Mouse (Mus musculus) embryonic facial prominence, embryonic 12.5 days (tissue): ENCODE data around the gene Slc10a6. TPM values are rescaled to one million over a fixed set of nuclear protein-coding genes. Genes with fewer than 3 reads are reported as not detected.

Experiments used
- ATAC-seq: fragments of 200-750 bp; cut with Nextera tagmentation; 2 replicates; pipeline ENCODE4 v1.8.0; 2017; ENCODE audit not compliant: insufficient number of reproducible peaks, insufficient read depth, low FRiP score, low TSS enrichment
- H3K27ac ChIP-seq: fragments of 300-500 bp; sonication (generic); 2 replicates; pipeline ENCODE4 v1.5.1; 2016; ENCODE audit warnings: mild to moderate bottlenecking
- H3K27me3 ChIP-seq: fragments of 300-500 bp; sonication (generic); 2 replicates; pipeline ENCODE4 v1.6.1; 2016; ENCODE audit warnings: mild to moderate bottlenecking, moderate library complexity
- H3K36me3 ChIP-seq: fragments of 300-500 bp; sonication (generic); 2 replicates; pipeline ENCODE4 v1.6.1; 2016; ENCODE audit warnings: mild to moderate bottlenecking
- H3K4me1 ChIP-seq: fragments of 300-500 bp; sonication (generic); 2 replicates; pipeline ENCODE4 v1.6.1; 2016
- H3K4me2 ChIP-seq: fragments of 300-500 bp; sonication (generic); replicated peaks from 2 replicates; pipeline ENCODE4 v1.6.1; 2016; ENCODE audit warnings: mild to moderate bottlenecking, moderate library complexity
- H3K4me3 ChIP-seq: fragments of 300-500 bp; sonication (generic); 2 replicates; pipeline ENCODE4 v1.5.1; 2016; ENCODE audit warnings: mild to moderate bottlenecking
- H3K9ac ChIP-seq: fragments of 300-500 bp; sonication (generic); 2 replicates; pipeline ENCODE4 v1.6.1; 2016; ENCODE audit warnings: mild to moderate bottlenecking, moderate library complexity
- H3K9me3 ChIP-seq: fragments of 300-500 bp; sonication (generic); 2 replicates; pipeline ENCODE4 v1.6.1; 2016; ENCODE audit warnings: mild to moderate bottlenecking, moderate library complexity
- WGBS: fragments of 180-500 bp; shearing (Covaris S2); methylation state at CpG from one replicate; pipeline ENCODE4 v1.1.7; 2016; 5-methylcytosine and 5-hydroxymethylcytosine counted together
- polyA plus RNA-seq: library from polyadenylated mRNA; unstranded; fragments of >200 nt; fragmentation: Nextera tagmentation; extraction: Ambion mirVana; gene quantifications from 2 replicates; pipeline ENCODE4 v1.2.1, GENCODE M21; 2016

Slc10a6 gene
- polyA plus RNA-seq, 1 experiment from 2014 or later: 0.14 TPM

- no peak overlapping the region for H3K4me3 ChIP-seq
- H3K36me3 ChIP-seq: peaks cover 14% of the 10 kb centered on the region; the same call in 1 of the 2 replicates
- no peak overlapping the region for H3K4me2 ChIP-seq
- ATAC-seq: no peak
- H3K27me3 ChIP-seq: no peaks in the 10 kb centered on the region
- 0 out of 2 replicates have a peak, but pooled peaks cover 6% of the 10 kb centered on the region for H3K4me1 ChIP-seq
- 0 out of 2 replicates have a peak overlapping the region, but pooled peaks have one; percentile 3 for H3K27ac ChIP-seq
- H3K9ac ChIP-seq: no peak overlapping the region
- no peaks in the 10 kb centered on the region for H3K9me3 ChIP-seq
- WGBS: 81% methylated on average over 13 of the region's 13 CpGs
Measured at GRCm38 (mm10) chr5:103595394-103596226, 33.6 kb downstream of the Slc10a6 start.

GRCm38 (mm10) chr5:103593575-103593974, 35.6 kb downstream of the Slc10a6 start:
- H3K9me3 ChIP-seq: no peaks in the 10 kb centered on the region
- WGBS: 84% methylated on average over 9 of the region's 9 CpGs
- H3K27ac ChIP-seq: no peak overlapping the region
- no peak overlapping the region for H3K4me2 ChIP-seq
- no peak overlapping the region for H3K9ac ChIP-seq
- H3K27me3 ChIP-seq: no peaks in the 10 kb centered on the region
- no peak for ATAC-seq
- H3K4me3 ChIP-seq: no peak overlapping the region
- H3K4me1 ChIP-seq: no peaks in the 10 kb centered on the region
- peaks cover 13% of the 10 kb centered on the region; the same call in 1 of the 2 replicates for H3K36me3 ChIP-seq

GRCm38 (mm10) chr5:103592706-103593105, 36.5 kb downstream of the Slc10a6 start:
- Histone ChIP-seq H3K4me3 (no peak overlapping the region), H3K36me3 (peaks cover 10% of the 10 kb centered on the region; the same call in 1 of the 2 replicates), H3K9ac (no peak overlapping the region), H3K9me3 (no peaks in the 10 kb centered on the region), H3K4me1 (no peaks in the 10 kb centered on the region), H3K27ac (no peak overlapping the region), H3K4me2 (no peak overlapping the region), H3K27me3 (no peaks in the 10 kb centered on the region)
- ATAC-seq: no peak
- WGBS: 83% methylated on average over 8 of the region's 8 CpGs

- Histone ChIP-seq H3K36me3 (peaks cover 15% of the 10 kb centered on the region; the same call in 1 of the 2 replicates), H3K4me1 (no peaks in the 10 kb centered on the region), H3K4me2 (no peak overlapping the region), H3K27ac (no peak overlapping the region), H3K4me3 (no peak overlapping the region), H3K9me3 (no peaks in the 10 kb centered on the region), H3K9ac (no peak overlapping the region), H3K27me3 (no peaks in the 10 kb centered on the region)
- no peak for ATAC-seq
- WGBS: 84% methylated on average over 7 of the region's 7 CpGs
Measured at GRCm38 (mm10) chr5:103591846-103592245, 37.4 kb downstream of the Slc10a6 start.

- Histone ChIP-seq H3K4me3 (no peak overlapping the region), H3K36me3 (peaks cover 16% of the 10 kb centered on the region; the same call in 1 of the 2 replicates), H3K4me2 (no peak overlapping the region), H3K9ac (no peak overlapping the region), H3K27me3 (no peaks in the 10 kb centered on the region), H3K4me1 (no peaks in the 10 kb centered on the region), H3K9me3 (no peaks in the 10 kb centered on the region), H3K27ac (no peak overlapping the region)
- no peak for ATAC-seq
- WGBS: 80% methylated on average over 7 of the region's 7 CpGs
Measured at GRCm38 (mm10) chr5:103587219-103587618, 42.0 kb downstream of the Slc10a6 start.

- peaks cover 16% of the 10 kb centered on the region for H3K36me3 ChIP-seq
- ATAC-seq: no peak
- no peak overlapping the region for H3K27ac ChIP-seq
- WGBS: 77% methylated on average over 11 of the region's 11 CpGs
- no peaks in the 10 kb centered on the region for H3K4me1 ChIP-seq
- no peak overlapping the region for H3K4me3 ChIP-seq
- no peaks in the 10 kb centered on the region for H3K27me3 ChIP-seq
- no peak overlapping the region for H3K9ac ChIP-seq
- H3K4me2 ChIP-seq: no peak overlapping the region
- H3K9me3 ChIP-seq: no peaks in the 10 kb centered on the region
Measured at GRCm38 (mm10) chr5:103579680-103580420, 49.4 kb downstream of the Slc10a6 start.

GRCm38 (mm10) chr5:103569446-103569845, 59.8 kb downstream of the Slc10a6 start:
- Histone ChIP-seq H3K36me3 (peaks cover 43% of the 10 kb centered on the region), H3K4me1 (no peaks in the 10 kb centered on the region), H3K9ac (no peak overlapping the region), H3K27ac (no peak overlapping the region), H3K4me2 (no peak overlapping the region), H3K9me3 (no peaks in the 10 kb centered on the region), H3K27me3 (no peaks in the 10 kb centered on the region), H3K4me3 (no peak overlapping the region)
- WGBS: 90% methylated on average over 9 of the region's 9 CpGs
- ATAC-seq: no peak

- peaks cover 38% of the 10 kb centered on the region for H3K36me3 ChIP-seq
- 89% methylated on average over 4 of the region's 4 CpGs for WGBS
Measured at GRCm38 (mm10) chr5:103568034-103568433, 61.2 kb downstream of the Slc10a6 start.

GRCm38 (mm10) chr5:103560546-103560945, 68.7 kb downstream of the Slc10a6 start:
- Histone ChIP-seq H3K27ac (no peak overlapping the region), H3K4me1 (no peaks in the 10 kb centered on the region), H3K27me3 (no peaks in the 10 kb centered on the region), H3K9ac (no peak overlapping the region), H3K4me2 (no peak overlapping the region), H3K4me3 (no peak overlapping the region), H3K36me3 (peaks cover 33% of the 10 kb centered on the region), H3K9me3 (no peaks in the 10 kb centered on the region)
- WGBS: 93% methylated on average over 9 of the region's 9 CpGs
- ATAC-seq: no peak

More at GRCm38 (mm10) chr5:103568034-103568433, 61.2 kb downstream of the Slc10a6 start:
- Histone ChIP-seq H3K9me3 (no peaks in the 10 kb centered on the region), H3K27ac (no peak overlapping the region), H3K9ac (no peak overlapping the region), H3K4me2 (no peak overlapping the region), H3K4me1 (no peaks in the 10 kb centered on the region), H3K4me3 (no peak overlapping the region), H3K27me3 (no peaks in the 10 kb centered on the region)
- ATAC-seq: no peak
